Mouse (Mus musculus) layer of hippocampus, adult 18-20 months (tissue): Measurements from ENCODE around the gene Nr2e3. TPM values are rescaled to one million over a fixed set of nuclear protein-coding genes. Genes with fewer than 3 reads are reported as not detected.

Experiments
- total RNA-seq, 2 experiments: library from RNA; stranded (reverse); gene quantifications; 2 replicates each; pipeline ENCODE4 v1.2.3; 2021

Nr2e3 gene
- total RNA-seq, 2 experiments from 2014 or later, result not detected

Other genes with a start within 250 kb of the Nr2e3 start
- 10 to 100 TPM; 10.1 to 14.3 TPM for gene Senp8, start 209.9 kb downstream of the Nr2e3 start, total RNA-seq
- 10 to 100 TPM; 58.2 to 65.6 TPM for gene Myo9a, start 209.8 kb downstream of the Nr2e3 start, total RNA-seq